Comparison of ENCODE assay signal across 9 mouse cellular contexts in the genomic region with DNA sequence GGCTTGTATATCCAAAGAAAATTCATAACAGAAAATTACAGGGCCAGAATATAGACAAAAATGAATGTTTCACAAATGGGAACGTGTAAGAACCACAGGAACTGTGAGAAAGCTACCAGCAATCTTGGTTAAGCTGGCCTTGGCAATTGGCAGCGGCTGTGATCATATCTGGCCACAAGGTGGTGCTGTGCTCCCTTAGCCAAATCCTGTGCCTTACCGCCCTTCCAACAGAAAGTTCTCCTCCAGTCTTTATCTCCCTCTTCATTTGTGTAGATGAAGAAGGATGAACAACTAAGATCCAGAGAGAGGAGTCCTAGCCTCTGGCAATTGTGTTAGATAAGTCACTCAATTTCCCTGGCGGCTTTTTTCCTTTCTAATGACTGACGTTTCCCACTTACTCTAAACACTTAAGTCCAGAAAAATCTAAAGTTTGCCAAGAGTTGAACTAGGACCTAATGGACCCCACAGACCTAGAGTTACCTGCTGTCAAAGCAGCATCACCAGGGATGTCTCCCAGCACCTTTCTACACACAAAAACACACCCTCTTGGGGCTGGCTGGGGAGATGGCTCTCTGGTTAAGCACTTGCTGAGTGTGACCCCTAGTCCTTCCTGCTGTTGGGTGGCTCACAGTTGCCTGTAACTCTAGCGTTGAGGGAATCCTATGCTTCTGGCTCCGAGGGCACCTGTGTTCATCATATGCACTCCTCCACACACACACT. TPM values are rescaled to one million over a fixed set of nuclear protein-coding genes. Genes with fewer than 3 reads are reported as not detected.
DNase-seq lines count a peak whose midpoint lies in the region; ATAC-seq lines count a peak whose summit lies in the region.
"Had no signal": no experiment of that assay in that cellular context is flagged by ENCODE, and none has a peak within 500 bp of the region (broad histone marks: within the 10 kb centered on the region; RNA-seq: fewer than 3 reads in every experiment).

No protein-coding gene starts in this region.

- ATAC-seq in forebrain, embryonic 14.5 days: peak; percentile 46; the same call in 1 of the 2 replicates
- 0 out of 2 replicates have a peak, but pooled peaks have one; percentile 35 for ATAC-seq in hindbrain, embryonic 16.5 days
- peak; percentile 66; the same call in 1 of the 2 replicates for ATAC-seq in neutrophil, adult 5-6 weeks (ENCODE audit: extremely low read depth, insufficient number of reproducible peaks, low FRiP score, poor library complexity, severe bottlenecking)
- no peak for ATAC-seq in activated CD4-positive, CD25-positive, alpha-beta regulatory T cell, adult 4 months

- H3K36me3 ChIP-seq in forebrain, embryonic 14.5 days (ENCODE audit: control insufficient read depth, insufficient read depth, low read length): no peaks in the 10 kb centered on the region
- no peaks in the 10 kb centered on the region for H3K36me3 ChIP-seq in hindbrain, embryonic 16.5 days (ENCODE audit: control insufficient read depth, insufficient read depth, low read length)
- H3K36me3 ChIP-seq in limb, embryonic 10.5 days: no peaks in the 10 kb centered on the region
- H3K36me3 ChIP-seq: midbrain, embryonic 12.5 days had no signal

- H3K4me3 ChIP-seq in brown adipose tissue, adult 24 weeks (ENCODE audit: insufficient read depth, low read depth, low read length): no peak overlapping the region
- H3K4me3 ChIP-seq in forebrain, embryonic 14.5 days (ENCODE audit: low read depth, low read length): no peak overlapping the region
- H3K4me3 ChIP-seq in hindbrain, embryonic 16.5 days (ENCODE audit: low read length): no peak overlapping the region
- H3K4me3 ChIP-seq in limb, embryonic 10.5 days: no peak overlapping the region
- H3K4me3 ChIP-seq: midbrain, embryonic 12.5 days had no signal

- DNase-seq in 3T3-L1 (ENCODE audit: low read depth, low spot score): peak; percentile 82
- DNase-seq in CD4-positive, CD25-positive, alpha-beta regulatory T cell, adult 2 months (ENCODE audit: low read depth, low spot score): peak; percentile 72
- peak; percentile 85 for DNase-seq in forebrain, embryonic 14.5 days (ENCODE audit: low spot score)
- DNase-seq in limb, embryonic 10.5 days (ENCODE audit: low spot score): peak; percentile 83

- H3K4me2 ChIP-seq in forebrain, embryonic 14.5 days (ENCODE audit: low read length): no peak overlapping the region
- H3K4me2 ChIP-seq in hindbrain, embryonic 16.5 days (ENCODE audit: low read length): no peak overlapping the region
- H3K4me2 ChIP-seq: midbrain, embryonic 12.5 days had no signal

- 40% methylated on average over 7 of the region's 7 CpGs for WGBS in forebrain, embryonic 14.5 days
- WGBS in hindbrain, embryonic 16.5 days: 49% methylated on average over 7 of the region's 7 CpGs
- 50% methylated on average over 7 of the region's 7 CpGs for WGBS in limb, embryonic 10.5 days

- H3K27me3 ChIP-seq in forebrain, embryonic 14.5 days (replicated peaks; ENCODE audit: control insufficient read depth, insufficient read depth, low read length): no peaks in the 10 kb centered on the region
- no peaks in the 10 kb centered on the region for H3K27me3 ChIP-seq in hindbrain, embryonic 16.5 days (replicated peaks; ENCODE audit: control insufficient read depth, insufficient read depth, low read length)
- no peaks in the 10 kb centered on the region for H3K27me3 ChIP-seq in limb, embryonic 10.5 days (ENCODE audit: low read depth, poor library complexity, severe bottlenecking)
- H3K27me3 ChIP-seq: midbrain, embryonic 12.5 days had no signal

- H3K4me1 ChIP-seq in brown adipose tissue, adult 24 weeks (ENCODE audit: control insufficient read depth, insufficient read depth, insufficient read length, low read length): peaks cover 10% of the 10 kb centered on the region
- no peaks in the 10 kb centered on the region for H3K4me1 ChIP-seq in forebrain, embryonic 14.5 days (ENCODE audit: control insufficient read depth, insufficient read depth, low read length)
- no peaks in the 10 kb centered on the region for H3K4me1 ChIP-seq in hindbrain, embryonic 16.5 days (ENCODE audit: control insufficient read depth, insufficient read depth, low read depth, low read length)
- H3K4me1 ChIP-seq in limb, embryonic 10.5 days: no peaks in the 10 kb centered on the region
- H3K4me1 ChIP-seq: midbrain, embryonic 12.5 days had no signal

- no peak overlapping the region for H3K9ac ChIP-seq in forebrain, embryonic 14.5 days (ENCODE audit: low read length)
- H3K9ac ChIP-seq in hindbrain, embryonic 16.5 days (ENCODE audit: low read depth, low read length): no peak overlapping the region
- H3K9ac ChIP-seq: midbrain, embryonic 12.5 days had no signal

- H3K9me3 ChIP-seq in forebrain, embryonic 14.5 days (replicated peaks; ENCODE audit: control insufficient read depth, low read length): no peaks in the 10 kb centered on the region
- H3K9me3 ChIP-seq in hindbrain, embryonic 16.5 days (ENCODE audit: control insufficient read depth, low read length): no peaks in the 10 kb centered on the region
- no peaks in the 10 kb centered on the region for H3K9me3 ChIP-seq in limb, embryonic 10.5 days (replicated peaks)
- H3K9me3 ChIP-seq: midbrain, embryonic 12.5 days had no signal

- H3K27ac ChIP-seq in brown adipose tissue, adult 24 weeks (replicated peaks; ENCODE audit: low read depth, low read length): peak overlapping the region; percentile 12; the same call in 1 of the 2 replicates
- H3K27ac ChIP-seq in forebrain, embryonic 14.5 days (ENCODE audit: low read depth, low read length): no peak overlapping the region
- H3K27ac ChIP-seq in hindbrain, embryonic 16.5 days (ENCODE audit: low read depth, low read length): no peak overlapping the region
- H3K27ac ChIP-seq in limb, embryonic 10.5 days: no peak overlapping the region
- H3K27ac ChIP-seq: midbrain, embryonic 12.5 days had no signal

RNA-seq across cellular contexts. Expression of gene Gm10974, which starts 55.6 kb away (rescaled TPM):
- not detected in 2 replicates for polyA plus RNA-seq in brown adipose tissue, adult 24 weeks (2012; ENCODE audit: insufficient read depth, insufficient read length, missing spikeins)
- polyA plus RNA-seq in forebrain, embryonic 14.5 days (2014; fragmentation: Nextera tagmentation; extraction: Ambion mirVana): not detected in 2 replicates
- not detected in 2 replicates for polyA plus RNA-seq in hindbrain, embryonic 16.5 days (2015; fragmentation: Nextera tagmentation; extraction: Ambion mirVana)
- not detected in 2 replicates for polyA plus RNA-seq in limb, embryonic 10.5 days (2016; fragmentation: Nextera tagmentation; extraction: Ambion mirVana)
- not detected in 2 replicates for total RNA-seq in neutrophil, adult 5-6 weeks (2017)
- polyA plus RNA-seq in activated CD4-positive, CD25-positive, alpha-beta regulatory T cell, adult 4 months (2017; shearing (Covaris generic)): not detected
- polyA plus RNA-seq: midbrain, embryonic 12.5 days had no signal
